Mouse (Mus musculus): ENCODE measurements around the gene Ggps1. TPM values are rescaled to one million over a fixed set of nuclear protein-coding genes. Genes with fewer than 3 reads are reported as not detected.
"Not testable (repeated sequence)": the region's sequence is repeated elsewhere in the genome, so short reads cannot be mapped to it uniquely, and the experiment has no call there.

Ggps1 gene
- polyA plus RNA-seq, 1 experiment: 8.6 TPM

- no peak overlapping the region for H3K4me3 ChIP-seq (ENCODE audit: insufficient read depth, poor library complexity, severe bottlenecking)
- H3ac ChIP-seq (ENCODE audit: control insufficient read depth, insufficient read length, low read depth): no peak overlapping the region
- TF ChIP-seq MYOG (IDR thresholded peaks at IDR 0.05; ENCODE audit: control insufficient read depth, extremely low read depth, insufficient read length): no peak
- TF ChIP-seq USF1 (IDR thresholded peaks at IDR 0.05; ENCODE audit: low read depth): no peak
- no peak for TF ChIP-seq MAX (IDR thresholded peaks at IDR 0.05)
- TF ChIP-seq CTCF (IDR thresholded peaks at IDR 0.05; ENCODE audit: control insufficient read depth, insufficient read depth, insufficient read length): no peak
- TF ChIP-seq MYOD1 (IDR thresholded peaks at IDR 0.05; ENCODE audit: control insufficient read depth, insufficient read length, low read depth): no peak
- no peak for TF ChIP-seq FOSL1 (IDR thresholded peaks at IDR 0.05; ENCODE audit: insufficient read depth, low read length, poor library complexity, severe bottlenecking)
- TF ChIP-seq CEBPB (IDR thresholded peaks at IDR 0.05; ENCODE audit: low read depth): no peak
These were observed 37.7 kb downstream of the Ggps1 start for GRCm38 (mm10) chr13:14025554-14025953.

GRCm38 (mm10) chr13:14021417-14021816 is 41.9 kb downstream of the Ggps1 start:
- not testable (repeated sequence) for H3ac ChIP-seq (ENCODE audit: control insufficient read depth, insufficient read length, low read depth); H3K79me3 ChIP-seq (ENCODE audit: low read depth); H3K4me3 ChIP-seq (ENCODE audit: insufficient read depth, poor library complexity, severe bottlenecking); H3K79me2 ChIP-seq (ENCODE audit: control insufficient read depth, insufficient read depth); H3K27me3 ChIP-seq (ENCODE audit: control insufficient read depth, insufficient read depth, insufficient read length)
- H3K36me3 ChIP-seq (ENCODE audit: control insufficient read depth, insufficient read depth): peaks cover 29% of the 10 kb centered on the region

More at GRCm38 (mm10) chr13:14025554-14025953, 37.7 kb downstream of the Ggps1 start:
- peaks cover 15% of the 10 kb centered on the region for H3K79me2 ChIP-seq (ENCODE audit: control insufficient read depth, insufficient read depth)
- H3K36me3 ChIP-seq (ENCODE audit: control insufficient read depth, insufficient read depth): peaks cover 42% of the 10 kb centered on the region
- peaks cover 10% of the 10 kb centered on the region for H3K79me3 ChIP-seq (ENCODE audit: low read depth)
- H3K27me3 ChIP-seq (ENCODE audit: control insufficient read depth, insufficient read depth, insufficient read length): no peaks in the 10 kb centered on the region

- Histone ChIP-seq H3K79me2 (ENCODE audit: control insufficient read depth, insufficient read depth) (no peaks in the 10 kb centered on the region), H3K4me3 (ENCODE audit: insufficient read depth, poor library complexity, severe bottlenecking) (no peak overlapping the region), H3K79me3 (ENCODE audit: low read depth) (no peaks in the 10 kb centered on the region), H3ac (ENCODE audit: control insufficient read depth, insufficient read length, low read depth) (no peak overlapping the region), H3K36me3 (ENCODE audit: control insufficient read depth, insufficient read depth) (peaks cover 36% of the 10 kb centered on the region), H3K27me3 (ENCODE audit: control insufficient read depth, insufficient read depth, insufficient read length) (no peaks in the 10 kb centered on the region)
- TF ChIP-seq MYOG (IDR thresholded peaks at IDR 0.05; ENCODE audit: control insufficient read depth, extremely low read depth, insufficient read length) (no peak), USF1 (IDR thresholded peaks at IDR 0.05; ENCODE audit: low read depth) (no peak), CTCF (IDR thresholded peaks at IDR 0.05; ENCODE audit: control insufficient read depth, insufficient read depth, insufficient read length) (no peak), CEBPB (IDR thresholded peaks at IDR 0.05; ENCODE audit: low read depth) (no peak), MYOD1 (IDR thresholded peaks at IDR 0.05; ENCODE audit: control insufficient read depth, insufficient read length, low read depth) (no peak), MAX (IDR thresholded peaks at IDR 0.05) (no peak), FOSL1 (IDR thresholded peaks at IDR 0.05; ENCODE audit: insufficient read depth, low read length, poor library complexity, severe bottlenecking) (no peak)
These were observed 44.4 kb downstream of the Ggps1 start for GRCm38 (mm10) chr13:14018852-14019251.

- Histone ChIP-seq H3K79me3 (ENCODE audit: low read depth) (no peaks in the 10 kb centered on the region), H3K4me3 (ENCODE audit: insufficient read depth, poor library complexity, severe bottlenecking) (no peak overlapping the region), H3ac (ENCODE audit: control insufficient read depth, insufficient read length, low read depth) (no peak overlapping the region), H3K79me2 (ENCODE audit: control insufficient read depth, insufficient read depth) (no peaks in the 10 kb centered on the region), H3K36me3 (ENCODE audit: control insufficient read depth, insufficient read depth) (peaks cover 36% of the 10 kb centered on the region), H3K27me3 (ENCODE audit: control insufficient read depth, insufficient read depth, insufficient read length) (no peaks in the 10 kb centered on the region)
- TF ChIP-seq CTCF (IDR thresholded peaks at IDR 0.05; ENCODE audit: control insufficient read depth, insufficient read depth, insufficient read length): no peak
- TF ChIP-seq FOSL1 (IDR thresholded peaks at IDR 0.05; ENCODE audit: insufficient read depth, low read length, poor library complexity, severe bottlenecking): no peak
- no peak for TF ChIP-seq MAX (IDR thresholded peaks at IDR 0.05)
- TF ChIP-seq CEBPB (IDR thresholded peaks at IDR 0.05; ENCODE audit: low read depth): no peak
- no peak for TF ChIP-seq MYOD1 (IDR thresholded peaks at IDR 0.05; ENCODE audit: control insufficient read depth, insufficient read length, low read depth)
- TF ChIP-seq MYOG (IDR thresholded peaks at IDR 0.05; ENCODE audit: control insufficient read depth, extremely low read depth, insufficient read length): no peak
- no peak for TF ChIP-seq USF1 (IDR thresholded peaks at IDR 0.05; ENCODE audit: low read depth)
These were observed 45.0 kb downstream of the Ggps1 start for GRCm38 (mm10) chr13:14018283-14018682.

- Histone ChIP-seq H3K36me3 (ENCODE audit: control insufficient read depth, insufficient read depth) (peaks cover 42% of the 10 kb centered on the region), H3K4me3 (ENCODE audit: insufficient read depth, poor library complexity, severe bottlenecking) (no peak overlapping the region), H3K27me3 (ENCODE audit: control insufficient read depth, insufficient read depth, insufficient read length) (no peaks in the 10 kb centered on the region), H3ac (ENCODE audit: control insufficient read depth, insufficient read length, low read depth) (no peak overlapping the region), H3K79me3 (ENCODE audit: low read depth) (no peaks in the 10 kb centered on the region), H3K79me2 (ENCODE audit: control insufficient read depth, insufficient read depth) (no peaks in the 10 kb centered on the region)
- TF ChIP-seq MYOG (IDR thresholded peaks at IDR 0.05; ENCODE audit: control insufficient read depth, extremely low read depth, insufficient read length) (no peak), CTCF (IDR thresholded peaks at IDR 0.05; ENCODE audit: control insufficient read depth, insufficient read depth, insufficient read length) (no peak), MAX (IDR thresholded peaks at IDR 0.05) (no peak)
These were observed 47.7 kb downstream of the Ggps1 start for GRCm38 (mm10) chr13:14015609-14016008.

GRCm38 (mm10) chr13:14014540-14014939 is 48.7 kb downstream of the Ggps1 start:
- H3K36me3 ChIP-seq (ENCODE audit: control insufficient read depth, insufficient read depth): peaks cover 51% of the 10 kb centered on the region
- H3K79me3 ChIP-seq (ENCODE audit: low read depth): no peaks in the 10 kb centered on the region
- no peak overlapping the region for H3K4me3 ChIP-seq (ENCODE audit: insufficient read depth, poor library complexity, severe bottlenecking)
- H3K79me2 ChIP-seq (ENCODE audit: control insufficient read depth, insufficient read depth): no peaks in the 10 kb centered on the region
- TF ChIP-seq CEBPB (IDR thresholded peaks at IDR 0.05; ENCODE audit: low read depth): no peak
- TF ChIP-seq MYOG (IDR thresholded peaks at IDR 0.05; ENCODE audit: control insufficient read depth, extremely low read depth, insufficient read length): no peak
- no peak for TF ChIP-seq MAX (IDR thresholded peaks at IDR 0.05)
- TF ChIP-seq USF1 (IDR thresholded peaks at IDR 0.05; ENCODE audit: low read depth): no peak
- no peak for TF ChIP-seq FOSL1 (IDR thresholded peaks at IDR 0.05; ENCODE audit: insufficient read depth, low read length, poor library complexity, severe bottlenecking)
- TF ChIP-seq CTCF (IDR thresholded peaks at IDR 0.05; ENCODE audit: control insufficient read depth, insufficient read depth, insufficient read length): no peak
- no peak for TF ChIP-seq MYOD1 (IDR thresholded peaks at IDR 0.05; ENCODE audit: control insufficient read depth, insufficient read length, low read depth)
- H3ac ChIP-seq (ENCODE audit: control insufficient read depth, insufficient read length, low read depth): no peak overlapping the region
- no peaks in the 10 kb centered on the region for H3K27me3 ChIP-seq (ENCODE audit: control insufficient read depth, insufficient read depth, insufficient read length)
